Comparison of ENCODE assay signal across 8 mouse cellular contexts in the genomic region with DNA sequence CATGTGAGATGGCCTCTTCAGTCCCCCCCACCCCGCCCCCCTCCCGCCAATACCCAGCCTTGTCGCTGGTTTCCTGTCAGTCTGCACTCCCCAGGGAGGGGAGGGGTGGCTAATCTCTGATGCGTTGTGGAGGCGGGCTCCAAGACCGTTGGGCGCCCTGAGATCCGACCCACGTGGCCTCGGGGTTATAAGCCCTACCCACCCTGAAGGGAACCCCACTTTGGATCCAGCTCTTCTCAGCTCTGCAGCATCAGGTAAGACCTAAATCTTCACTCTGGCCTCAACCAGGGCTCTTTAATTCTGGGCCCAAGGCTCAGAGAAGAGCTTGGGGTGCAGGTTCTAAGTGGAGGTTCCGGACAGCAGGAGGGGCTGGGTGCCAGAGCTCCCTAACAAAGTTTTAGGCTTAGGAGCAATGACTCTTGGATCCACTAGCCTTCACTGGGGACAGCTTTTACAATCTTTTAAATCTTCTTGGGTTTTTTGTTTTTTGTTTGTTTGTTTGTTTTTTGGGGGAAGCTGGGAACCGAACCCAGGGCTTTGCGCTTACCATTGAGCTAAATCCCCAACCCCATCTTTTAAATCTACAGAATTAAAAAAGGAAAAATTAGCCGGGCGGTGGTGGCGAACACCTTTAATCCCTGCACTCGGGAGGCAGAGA. TPM values are rescaled to one million over a fixed set of nuclear protein-coding genes. Genes with fewer than 3 reads are reported as not detected.
DNase-seq lines count a peak whose midpoint lies in the region; ATAC-seq lines count a peak whose summit lies in the region.

No protein-coding gene starts in this region.

- no peak overlapping the region for H3K9ac ChIP-seq in intestine, embryonic 16.5 days (ENCODE audit: low read depth, low read length)
- no peak overlapping the region for H3K9ac ChIP-seq in hindbrain, embryonic 14.5 days

- ATAC-seq in erythroblast, adult 5-6 weeks (replicated peaks; ENCODE audit: low FRiP score, poor library complexity, severe bottlenecking), result peak; percentile 67
- peak; percentile 45; the same call in 1 of the 2 replicates for ATAC-seq in intestine, embryonic 16.5 days
- ATAC-seq in monocyte, adult 5-6 weeks (replicated peaks; ENCODE audit: insufficient number of reproducible peaks, low FRiP score, low TSS enrichment, poor library complexity, severe bottlenecking), result peak; percentile 44
- no peak for ATAC-seq in hindbrain, embryonic 14.5 days (ENCODE audit: low FRiP score)

- H3K4me2 ChIP-seq in intestine, embryonic 16.5 days (ENCODE audit: low read depth, low read length), result no peak overlapping the region
- no peak overlapping the region for H3K4me2 ChIP-seq in hindbrain, embryonic 14.5 days (replicated peaks)

- H3K4me1 ChIP-seq in intestine, embryonic 16.5 days (ENCODE audit: control insufficient read depth, insufficient read depth, low read length), result no peaks in the 10 kb centered on the region
- peaks cover 8% of the 10 kb centered on the region; the same call in 1 of the 2 replicates for H3K4me1 ChIP-seq in hindbrain, embryonic 14.5 days (replicated peaks; ENCODE audit: control insufficient read depth, insufficient read depth, low read length)

- WGBS in intestine, embryonic 16.5 days, result 75% methylated on average over 17 of the region's 17 CpGs
- 80% methylated on average over 17 of the region's 17 CpGs for WGBS in hindbrain, embryonic 14.5 days

- peaks cover 11% of the 10 kb centered on the region for H3K27me3 ChIP-seq in intestine, embryonic 16.5 days (replicated peaks; ENCODE audit: control insufficient read depth, insufficient read depth, low read length)
- H3K27me3 ChIP-seq in hindbrain, embryonic 14.5 days (ENCODE audit: control insufficient read depth, insufficient read depth, low read length), result no peaks in the 10 kb centered on the region

- H3K4me3 ChIP-seq in intestine, embryonic 16.5 days (ENCODE audit: low read length), result no peak overlapping the region; the same call in 1 of the 2 replicates
- H3K4me3 ChIP-seq in hindbrain, embryonic 14.5 days (replicated peaks; ENCODE audit: low read length), result no peak overlapping the region

- H3K36me3 ChIP-seq in intestine, embryonic 16.5 days (ENCODE audit: control insufficient read depth, insufficient read depth, low read length), result no peaks in the 10 kb centered on the region
- no peaks in the 10 kb centered on the region for H3K36me3 ChIP-seq in hindbrain, embryonic 14.5 days (replicated peaks; ENCODE audit: control insufficient read depth, insufficient read depth)

- no peak overlapping the region for H3K27ac ChIP-seq in intestine, embryonic 16.5 days (ENCODE audit: low read length)
- H3K27ac ChIP-seq in hindbrain, embryonic 14.5 days, result no peak overlapping the region

- H3K9me3 ChIP-seq in intestine, embryonic 16.5 days (ENCODE audit: control insufficient read depth, low read length), result no peaks in the 10 kb centered on the region
- no peaks in the 10 kb centered on the region for H3K9me3 ChIP-seq in hindbrain, embryonic 14.5 days (ENCODE audit: control insufficient read depth, low read length)

- DNase-seq in adrenal gland, postnatal 10 days, result peak; percentile 44
- DNase-seq in adrenal gland, postnatal 4 days (ENCODE audit: low spot score in 2 of 2), result no peak
- peak; percentile 98 to 99 for DNase-seq in B cell, adult 2 months
- DNase-seq in cerebellum, adult 18-20 months, result no peak
- no peak for DNase-seq in hindbrain, embryonic 14.5 days (ENCODE audit: low spot score)

RNA-seq across cellular contexts. Expression of a gene that starts 4.9 kb away (rescaled TPM):
- 1 to 10 TPM; 1.8 to 4.2 TPM for total RNA-seq in adrenal gland, postnatal 10 days (2021)
- total RNA-seq in adrenal gland, postnatal 4 days (2021), result 1 to 10 TPM; 6.4 to 7.6 TPM
- 4.2 and 5.4 TPM in 2 replicates for total RNA-seq in erythroblast, adult 5-6 weeks (2015; ENCODE audit: low replicate concordance)
- 5.4 and 16.6 TPM in 2 replicates for total RNA-seq in erythroblast, adult 5-6 weeks (2017; ENCODE audit: low replicate concordance)
- polyA plus RNA-seq in intestine, embryonic 16.5 days (2015; fragmentation: Nextera tagmentation; extraction: Ambion mirVana), result 0.83 and 1.2 TPM in 2 replicates
- total RNA-seq in monocyte, adult 5-6 weeks (2017), result 4.3 to 7.3 TPM (median 5.4 TPM) in 3 replicates
- polyA plus RNA-seq in hindbrain, embryonic 14.5 days (2014; fragmentation: Nextera tagmentation; extraction: Ambion mirVana), result 43.8 and 46.9 TPM in 2 replicates

RNA-seq across cellular contexts. Expression of a gene that starts 18.1 kb away (rescaled TPM):
- 10 to 100 TPM; 67.8 to 77.6 TPM for total RNA-seq in adrenal gland, postnatal 10 days (2021)
- 10 to 100 TPM; 88.2 to 89.0 TPM for total RNA-seq in adrenal gland, postnatal 4 days (2021)
- 133 and 166 TPM in 2 replicates for total RNA-seq in erythroblast, adult 5-6 weeks (2015; ENCODE audit: low replicate concordance)
- 103 and 121 TPM in 2 replicates for total RNA-seq in erythroblast, adult 5-6 weeks (2017; ENCODE audit: low replicate concordance)
- 108 and 111 TPM in 2 replicates for polyA plus RNA-seq in intestine, embryonic 16.5 days (2015; fragmentation: Nextera tagmentation; extraction: Ambion mirVana)
- 123 to 169 TPM (median 136 TPM) in 3 replicates for total RNA-seq in monocyte, adult 5-6 weeks (2017)
- polyA plus RNA-seq in hindbrain, embryonic 14.5 days (2014; fragmentation: Nextera tagmentation; extraction: Ambion mirVana), result 137 and 152 TPM in 2 replicates

RNA-seq across cellular contexts. Expression of a gene that starts 37.9 kb away (rescaled TPM):
- 1 to 10 TPM; 4.8 to 6.2 TPM for total RNA-seq in adrenal gland, postnatal 10 days (2021)
- 10 to 100 TPM in 1 of 2 experiments, 1 to 10 TPM in 1; 2.8 to 12.9 TPM for total RNA-seq in adrenal gland, postnatal 4 days (2021)
- 1,764 and 1,778 TPM in 2 replicates for total RNA-seq in erythroblast, adult 5-6 weeks (2015; ENCODE audit: low replicate concordance)
- 605 and 1,001 TPM in 2 replicates for total RNA-seq in erythroblast, adult 5-6 weeks (2017; ENCODE audit: low replicate concordance)
- 1.8 and 6.1 TPM in 2 replicates for polyA plus RNA-seq in intestine, embryonic 16.5 days (2015; fragmentation: Nextera tagmentation; extraction: Ambion mirVana)
- not detected in 3 replicates for total RNA-seq in monocyte, adult 5-6 weeks (2017)
- 0.22 and 0.88 TPM in 2 replicates for polyA plus RNA-seq in hindbrain, embryonic 14.5 days (2014; fragmentation: Nextera tagmentation; extraction: Ambion mirVana)

Comparison
In these comparisons a context has a peak if more than half of its experiments do, and no peak if none do; other contexts are left out.
1. DNase-seq: peak in adrenal gland, postnatal 10 days (single experiment) and B cell, adult 2 months (2 of 2); none in adrenal gland, postnatal 4 days (0 of 2), cerebellum, adult 18-20 months (0 of 2) and hindbrain, embryonic 14.5 days (single experiment).
2. RNA of a gene that starts 37.9 kb away (total RNA-seq): 605 to 1,778 TPM in erythroblast, adult 5-6 weeks; 2.8 to 12.9 TPM in adrenal gland, postnatal 4 days, 4.8 to 6.2 TPM in adrenal gland, postnatal 10 days and not detected in monocyte, adult 5-6 weeks; every median in the first group is over 10 times any median in the second.